Mouse (Mus musculus) hindbrain, embryonic 16.5 days (tissue): Measurements from ENCODE around the gene Bola1. TPM values are rescaled to one million over a fixed set of nuclear protein-coding genes. Genes with fewer than 3 reads are reported as not detected.
A peak's percentile ranks its signal among the peaks of the same experiment; 100 is the strongest.
"Not testable (repeated sequence)": the region's sequence is repeated elsewhere in the genome, so short reads cannot be mapped to it uniquely, and the experiment has no call there.

Experiments
- ATAC-seq: fragments of 200-750 bp; cut with Nextera tagmentation; 2 replicates; pipeline ENCODE4 v1.8.0; 2017; ENCODE audit warnings: moderate TSS enrichment, moderate library complexity
- H3K27ac ChIP-seq: fragments of 300-500 bp; sonication (generic); 2 replicates; pipeline ENCODE4 v1.5.1; 2014; ENCODE audit warnings: low read depth, mild to moderate bottlenecking, control low read depth, low read length, moderate library complexity
- H3K27me3 ChIP-seq: fragments of 300-500 bp; sonication (generic); replicated peaks from 2 replicates; pipeline ENCODE4 v1.6.1; 2014; ENCODE audit warnings: low read length; ENCODE audit not compliant: control insufficient read depth, insufficient read depth
- H3K36me3 ChIP-seq: fragments of 300-500 bp; sonication (generic); 2 replicates; pipeline ENCODE4 v1.6.1; 2014; ENCODE audit warnings: mild to moderate bottlenecking, low read length, moderate library complexity, mixed read lengths; ENCODE audit not compliant: control insufficient read depth, insufficient read depth
- H3K4me1 ChIP-seq: fragments of 300-500 bp; sonication (generic); 2 replicates; pipeline ENCODE4 v1.6.1; 2014; ENCODE audit warnings: low read depth, low read length; ENCODE audit not compliant: control insufficient read depth, insufficient read depth
- H3K4me2 ChIP-seq: fragments of 300-500 bp; sonication (generic); 2 replicates; pipeline ENCODE4 v1.6.1; 2014; ENCODE audit warnings: mild to moderate bottlenecking, low read length, control low read depth, moderate library complexity
- H3K4me3 ChIP-seq: fragments of 300-500 bp; sonication (generic); 2 replicates; pipeline ENCODE4 v1.5.1; 2014; ENCODE audit warnings: mild to moderate bottlenecking, low read length, control low read depth, moderate library complexity
- H3K9ac ChIP-seq: fragments of 300-500 bp; sonication (generic); 2 replicates; pipeline ENCODE4 v1.6.1; 2014; ENCODE audit warnings: low read depth, mild to moderate bottlenecking, control low read depth, low read length, moderate library complexity
- H3K9me3 ChIP-seq: fragments of 300-500 bp; sonication (generic); 2 replicates; pipeline ENCODE4 v1.6.1; 2014; ENCODE audit warnings: mild to moderate bottlenecking, low read length, moderate library complexity; ENCODE audit not compliant: control insufficient read depth
- WGBS: fragments of 180-500 bp; shearing (Covaris S2); extraction: QIAGEN DNeasy Blood & Tissue Kit; methylation state at CpG from one replicate; pipeline ENCODE4 v1.1.7; 2014; 5-methylcytosine and 5-hydroxymethylcytosine counted together
- polyA plus RNA-seq: library from polyadenylated mRNA; unstranded; fragments of >200 nt; fragmentation: Nextera tagmentation; extraction: Ambion mirVana; gene quantifications from 2 replicates; pipeline ENCODE4 v1.2.1, GENCODE M21; 2015

Gene Bola1
- polyA plus RNA-seq, 1 experiment from 2014 or later = 57.2 TPM

DNA sequence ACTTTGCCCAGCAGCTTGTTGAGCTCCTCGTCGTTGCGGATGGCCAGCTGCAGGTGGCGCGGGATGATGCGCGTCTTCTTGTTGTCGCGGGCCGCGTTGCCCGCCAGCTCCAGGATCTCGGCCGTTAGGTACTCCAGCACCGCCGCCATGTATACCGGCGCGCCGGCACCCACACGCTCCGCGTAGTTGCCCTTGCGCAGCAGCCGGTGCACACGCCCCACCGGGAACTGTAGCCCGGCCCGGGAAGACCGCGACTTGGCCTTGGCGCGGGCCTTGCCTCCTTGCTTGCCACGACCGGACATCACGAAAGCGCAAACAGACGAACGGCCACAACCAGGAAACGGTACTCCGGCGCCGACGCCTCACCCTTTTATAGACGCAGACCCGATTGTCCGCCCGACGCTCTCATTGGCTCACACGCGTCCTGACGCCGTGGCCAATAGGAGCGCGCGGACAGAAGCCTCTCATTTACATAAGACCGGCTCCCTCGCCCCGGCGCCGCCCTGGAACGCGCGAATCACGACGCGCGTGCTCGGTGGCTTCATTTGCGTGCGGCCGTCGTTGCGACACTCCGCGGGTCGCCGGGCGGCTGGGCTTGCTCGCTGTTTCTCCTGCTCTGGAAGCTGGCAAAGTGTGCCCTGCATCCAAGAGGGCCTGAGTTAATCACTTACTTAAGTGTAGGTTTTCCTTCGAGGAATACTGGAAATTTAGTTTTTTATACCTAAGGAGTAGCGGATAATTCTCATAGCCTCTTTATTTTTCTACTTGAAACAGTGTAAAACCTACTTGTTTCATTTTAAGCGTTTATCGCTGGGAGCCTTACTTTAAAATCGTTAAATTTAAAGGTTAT is 20.7 kb upstream of the Bola1 start, which contains the start of gene Hist2h2aa2:
Hist2h2aa2 (minus strand) TSS at position 328 of the 850 bp plus-strand sequence.
- Histone ChIP-seq H3K9ac (peak within 1 kb of the TSS; percentile 50), H3K4me1 (peaks cover 19% of the 10 kb centered on the region), H3K27ac (peak within 1 kb of the TSS; percentile 83), H3K4me3 (peak within 1 kb of the TSS; percentile 34), H3K4me2 (peak within 1 kb of the TSS; percentile 52)
- WGBS = 5% methylated on average over 20 of the region's 85 CpGs
- not testable (repeated sequence) for H3K27me3 ChIP-seq, H3K36me3 ChIP-seq, H3K9me3 ChIP-seq
- peak; percentile 92 for ATAC-seq

DNA sequence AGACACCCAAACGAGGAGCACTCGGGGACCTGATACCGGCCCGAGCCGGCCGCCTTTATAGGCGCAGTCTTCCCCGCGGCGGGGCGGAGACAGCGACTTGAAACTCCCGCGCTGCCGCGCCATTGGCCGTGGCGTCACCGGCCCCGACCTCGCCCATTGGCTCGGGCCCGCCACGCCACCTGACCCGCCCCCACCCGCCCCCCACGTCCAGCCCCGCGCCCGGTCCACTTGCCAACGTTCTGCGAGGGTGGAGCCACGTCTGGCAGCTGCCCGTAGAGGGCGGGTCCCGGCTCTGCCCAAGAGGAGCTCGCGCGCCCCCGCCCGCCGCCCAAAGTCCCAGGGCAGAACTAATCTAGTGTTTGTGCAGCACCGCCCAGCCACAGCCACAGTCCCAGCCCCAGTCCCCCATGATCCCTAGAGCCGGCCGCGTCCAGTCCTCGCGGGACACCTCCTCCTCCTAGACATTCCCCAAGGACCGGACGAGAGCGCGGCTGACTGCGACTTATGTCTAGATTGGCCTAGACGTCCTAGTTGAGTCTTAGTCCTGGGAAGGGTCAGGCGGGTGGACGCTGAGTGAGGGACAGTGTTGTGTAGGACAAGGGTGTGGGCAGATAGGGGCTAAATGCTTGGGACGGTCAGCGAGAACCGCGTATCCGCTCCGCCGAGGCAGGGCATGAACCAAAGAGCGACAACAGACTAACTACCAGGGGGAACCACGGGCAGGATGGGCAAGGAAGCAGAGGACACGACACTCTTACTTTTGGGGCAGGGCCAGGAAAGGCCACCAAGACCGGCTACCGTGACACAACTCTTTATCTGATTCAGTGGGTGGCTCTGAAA is 19.7 kb upstream of the Bola1 start, which contains the start of gene Hist2h3c2:
Hist2h3c2 (minus strand) TSS at position 174 of the 840 bp plus-strand sequence.
- H3K27me3 ChIP-seq, H3K27ac ChIP-seq, H3K9me3 ChIP-seq, H3K36me3 ChIP-seq: not testable (repeated sequence)
- ATAC-seq = peak; percentile 88
- peaks cover 13% of the 10 kb centered on the region for H3K4me1 ChIP-seq
- H3K9ac ChIP-seq = peak within 1 kb of the TSS; percentile 50
- H3K4me2 ChIP-seq = peak within 1 kb of the TSS; percentile 46
- WGBS = 0% methylated on average over 22 of the region's 68 CpGs
- peak within 1 kb of the TSS; percentile 34 for H3K4me3 ChIP-seq

DNA sequence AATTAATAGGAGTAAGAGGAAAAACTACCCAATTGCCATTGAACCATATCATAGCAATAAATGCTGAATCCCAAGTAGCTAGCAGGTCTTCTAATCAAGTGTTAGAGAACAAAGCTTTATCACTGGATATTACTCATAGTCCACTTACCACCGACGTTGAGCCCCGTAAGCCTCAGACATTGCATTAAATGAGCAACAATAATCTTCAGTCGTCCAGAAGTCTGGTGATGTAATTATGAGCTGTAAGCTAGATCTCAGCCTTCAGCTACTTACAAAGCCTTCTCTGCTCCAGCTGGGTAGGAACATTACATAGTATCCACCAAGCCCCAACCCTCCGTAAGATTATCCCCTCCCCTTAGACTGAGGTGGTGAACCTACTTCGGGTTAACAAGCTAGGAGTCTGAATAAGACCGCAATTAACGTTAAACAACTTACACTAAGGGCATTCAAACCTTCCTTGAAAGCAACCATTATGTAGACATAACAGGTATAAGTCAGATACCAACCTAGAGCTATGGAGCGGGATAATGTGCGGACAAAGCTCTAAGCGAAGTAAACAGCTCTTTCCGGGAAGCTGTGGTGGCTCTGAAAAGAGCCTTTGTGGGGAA is 18.5 kb upstream of the Bola1 start:
- no peaks in the 10 kb centered on the region for H3K36me3 ChIP-seq
- H3K27ac ChIP-seq = no peak overlapping the region
- H3K4me2 ChIP-seq = peak overlapping the region; percentile 46
- H3K4me1 ChIP-seq = peaks cover 12% of the 10 kb centered on the region
- no peak for ATAC-seq
- H3K9me3 ChIP-seq = no peaks in the 10 kb centered on the region
- H3K9ac ChIP-seq = peak overlapping the region; percentile 30
- WGBS = 0% methylated on average over 12 of the region's 12 CpGs
- H3K4me3 ChIP-seq = peak overlapping the region; percentile 28
- no peaks in the 10 kb centered on the region for H3K27me3 ChIP-seq

DNA sequence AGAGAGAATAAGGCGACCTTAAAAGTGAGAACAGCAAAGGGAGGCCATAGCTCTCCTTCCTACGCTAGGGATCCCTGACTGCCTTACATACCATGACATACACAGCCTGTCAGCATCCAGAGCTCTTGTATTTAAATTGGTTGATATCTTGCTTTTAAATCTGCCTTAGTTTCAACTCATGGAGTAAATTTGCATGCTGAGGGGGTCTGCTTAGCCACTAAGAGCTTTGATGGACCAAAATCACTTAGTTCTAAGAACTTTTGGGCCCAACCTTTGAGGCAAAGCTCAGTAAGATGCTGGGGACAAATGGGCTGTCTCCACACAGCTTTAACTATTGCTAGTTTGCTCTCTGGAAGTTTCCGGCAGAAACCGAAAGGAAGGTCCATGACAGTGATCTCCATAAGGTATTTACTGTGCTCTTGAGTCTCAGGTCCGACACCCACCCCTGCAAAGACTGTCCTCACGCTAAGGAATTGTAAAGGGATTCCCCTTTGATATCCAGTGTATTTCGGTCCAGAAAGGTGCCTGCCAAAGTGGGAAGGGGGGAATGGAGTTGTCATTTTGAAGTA is 17.9 kb upstream of the Bola1 start:
- no peak for ATAC-seq
- H3K36me3 ChIP-seq = no peaks in the 10 kb centered on the region
- H3K4me3 ChIP-seq = peak overlapping the region; percentile 28
- H3K9me3 ChIP-seq = no peaks in the 10 kb centered on the region
- no peaks in the 10 kb centered on the region for H3K27me3 ChIP-seq
- 27% methylated on average over 7 of the region's 7 CpGs for WGBS
- no peak overlapping the region for H3K9ac ChIP-seq
- peaks cover 12% of the 10 kb centered on the region for H3K4me1 ChIP-seq
- peak overlapping the region; percentile 46 for H3K4me2 ChIP-seq
- H3K27ac ChIP-seq = no peak overlapping the region

DNA sequence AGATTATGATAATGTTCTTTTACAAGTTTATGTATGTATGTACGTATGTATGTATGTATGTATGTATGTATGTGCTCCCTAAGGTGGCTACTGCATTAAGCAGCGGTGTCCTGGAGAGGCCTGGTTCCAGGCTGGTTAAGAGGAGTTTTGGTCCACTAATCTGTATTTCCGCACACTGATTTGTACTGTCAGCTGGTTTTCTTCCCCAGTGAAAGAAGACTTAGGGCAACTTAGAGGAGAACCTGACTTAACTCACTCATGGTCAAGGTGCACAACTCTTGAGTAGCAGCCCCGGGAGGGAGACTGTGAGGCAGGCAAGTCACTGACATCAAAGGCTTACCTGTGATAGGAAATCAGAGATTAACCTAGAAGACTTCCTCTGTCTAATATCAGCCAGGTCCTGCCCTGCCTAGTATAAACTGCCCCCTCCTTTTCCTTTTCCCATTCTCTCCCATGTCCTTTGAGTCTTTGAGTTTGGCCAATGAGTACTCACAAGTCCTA is 17.4 kb upstream of the Bola1 start:
- peak overlapping the region; percentile 46 for H3K4me2 ChIP-seq
- H3K9me3 ChIP-seq = no peaks in the 10 kb centered on the region
- WGBS = 91% methylated on average over 4 of the region's 4 CpGs
- H3K27me3 ChIP-seq = no peaks in the 10 kb centered on the region
- H3K4me3 ChIP-seq = peak overlapping the region; percentile 3; the same call in 1 of the 2 replicates
- peaks cover 12% of the 10 kb centered on the region for H3K4me1 ChIP-seq
- no peak overlapping the region for H3K27ac ChIP-seq
- ATAC-seq = no peak
- H3K9ac ChIP-seq = no peak overlapping the region
- no peaks in the 10 kb centered on the region for H3K36me3 ChIP-seq

DNA sequence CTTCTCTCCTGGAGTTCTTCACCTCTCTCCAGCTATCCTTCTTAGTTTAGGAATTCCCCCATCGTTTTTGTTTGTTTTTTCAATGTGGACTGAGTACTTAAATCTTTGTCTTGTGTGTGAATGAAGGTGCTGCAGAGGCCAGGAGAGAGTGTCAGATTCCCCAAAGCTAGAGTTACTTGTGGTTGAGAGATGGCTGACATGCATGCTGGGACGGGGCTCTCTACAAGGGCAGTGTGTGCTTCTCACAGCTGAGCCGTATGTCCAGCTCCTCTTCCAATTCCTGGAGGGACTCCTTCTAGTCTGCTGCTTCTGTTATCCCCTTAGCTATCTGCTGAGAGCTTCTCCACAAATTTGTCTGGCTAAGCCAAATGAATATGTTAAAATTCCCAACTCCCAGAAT is 16.3 kb upstream of the Bola1 start:
- no peak overlapping the region for H3K4me3 ChIP-seq
- H3K9me3 ChIP-seq = no peaks in the 10 kb centered on the region
- no peak overlapping the region for H3K9ac ChIP-seq
- H3K27ac ChIP-seq = no peak overlapping the region
- H3K4me1 ChIP-seq = peaks cover 10% of the 10 kb centered on the region
- WGBS = 80% methylated on average over 3 of the region's 3 CpGs
- no peaks in the 10 kb centered on the region for H3K36me3 ChIP-seq
- H3K27me3 ChIP-seq = no peaks in the 10 kb centered on the region
- no peak for ATAC-seq
- H3K4me2 ChIP-seq = no peak overlapping the region

DNA sequence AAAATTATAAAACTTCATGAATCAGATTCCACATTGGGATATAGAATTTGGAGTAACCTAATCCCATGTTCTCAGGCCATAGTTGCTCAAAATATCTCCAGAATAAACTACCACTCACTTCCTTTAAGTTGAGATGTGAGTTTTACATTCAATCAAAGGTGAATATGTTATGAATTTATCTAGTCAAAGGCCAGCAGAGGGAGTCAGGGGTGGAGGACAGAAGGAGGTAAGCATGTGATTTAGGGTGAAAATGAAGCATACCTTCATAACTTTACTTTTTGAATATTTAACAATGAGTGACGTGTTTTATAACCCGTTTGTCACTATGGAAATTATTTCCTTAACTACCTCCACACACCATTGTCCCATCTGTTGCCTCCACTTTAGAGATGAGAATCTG is 15.4 kb upstream of the Bola1 start:
- peaks cover 9% of the 10 kb centered on the region for H3K4me1 ChIP-seq
- H3K4me3 ChIP-seq = no peak overlapping the region
- 86% methylated on average over 2 of the region's 2 CpGs for WGBS
- ATAC-seq = no peak
- no peak overlapping the region for H3K27ac ChIP-seq
- no peaks in the 10 kb centered on the region for H3K9me3 ChIP-seq
- no peaks in the 10 kb centered on the region for H3K36me3 ChIP-seq
- no peaks in the 10 kb centered on the region for H3K27me3 ChIP-seq
- no peak overlapping the region for H3K4me2 ChIP-seq
- no peak overlapping the region for H3K9ac ChIP-seq

DNA sequence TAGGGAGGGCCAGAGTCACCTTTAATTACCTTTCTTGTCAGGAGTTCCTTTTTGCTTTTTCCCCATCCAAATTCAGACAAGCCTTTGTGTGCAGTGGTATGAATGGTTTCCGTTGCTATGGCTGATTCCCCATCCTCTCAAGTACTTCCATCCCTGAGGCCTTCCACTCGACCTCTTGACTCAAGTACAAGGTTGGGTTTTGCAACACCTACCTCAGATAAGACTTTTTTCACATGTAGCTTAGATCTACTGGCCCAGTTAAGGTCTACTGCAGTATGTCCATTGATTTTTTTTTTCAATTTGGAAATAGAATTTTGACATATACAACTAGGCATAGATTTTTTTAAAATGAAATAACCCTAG is 12.2 kb upstream of the Bola1 start:
- Histone ChIP-seq H3K27me3 (no peaks in the 10 kb centered on the region), H3K36me3 (no peaks in the 10 kb centered on the region), H3K4me3 (no peak overlapping the region), H3K9me3 (no peaks in the 10 kb centered on the region), H3K9ac (no peak overlapping the region), H3K4me2 (no peak overlapping the region), H3K4me1 (no peaks in the 10 kb centered on the region), H3K27ac (no peak overlapping the region)
- no peak for ATAC-seq
- WGBS = 68% methylated on average over 2 of the region's 2 CpGs
